Mouse (Mus musculus) myocyte (in vitro differentiated cells): Measurements from ENCODE around the gene Synpo2.

ENCODE experiments used
- CEBPB ChIP-seq: IDR thresholded peaks from 2 replicates; pipeline ENCODE4 v1.6.1; 2011; ENCODE audit warnings: mild to moderate bottlenecking, moderate library complexity; ENCODE audit not compliant: poor library complexity, insufficient read depth, severe bottlenecking
- E2F4 ChIP-seq: IDR thresholded peaks from one replicate; pipeline ENCODE4 v1.6.1; 2011; ENCODE audit warnings: mild to moderate bottlenecking, control low read depth, moderate library complexity; ENCODE audit not compliant: insufficient read depth
- MAX ChIP-seq: IDR thresholded peaks from one replicate; pipeline ENCODE4 v1.6.1; 2011; ENCODE audit warnings: low read depth, mild to moderate bottlenecking, control low read depth
- MYOD1 ChIP-seq, 3 experiments: IDR thresholded peaks; one replicate each; pipeline ENCODE4 v1.6.1; 2011; ENCODE audit warnings: control low read depth in 2 of 3, low read depth in 2 of 3, mild to moderate bottlenecking in 2 of 3, moderate library complexity in 1 of 3; ENCODE audit not compliant: insufficient read length in 2 of 3, control insufficient read depth in 1 of 3
- MYOG ChIP-seq, 3 experiments: IDR thresholded peaks; one replicate each; pipeline ENCODE4 v1.6.1; 2011; ENCODE audit warnings: control low read depth in 2 of 3, low read depth in 2 of 3, mild to moderate bottlenecking in 2 of 3; ENCODE audit not compliant: insufficient read length in 2 of 3, control insufficient read depth in 1 of 3, insufficient read depth in 1 of 3
- POLR2A ChIP-seq: IDR thresholded peaks from one replicate; pipeline ENCODE4 v1.6.1; 2011; ENCODE audit warnings: low read depth, mild to moderate bottlenecking, control low read depth, moderate library complexity; ENCODE audit not compliant: insufficient read length
- POLR2AphosphoS2 ChIP-seq: IDR thresholded peaks from one replicate; pipeline ENCODE4 v1.6.1; 2011; ENCODE audit warnings: low read depth, control low read depth; ENCODE audit not compliant: insufficient read length
- REST ChIP-seq: IDR thresholded peaks from one replicate; pipeline ENCODE4 v1.6.1; 2011; ENCODE audit warnings: mild to moderate bottlenecking, control low read depth, moderate library complexity; ENCODE audit not compliant: insufficient read depth, insufficient read length
- SRF ChIP-seq: IDR thresholded peaks from one replicate; pipeline ENCODE4 v1.6.1; 2011; ENCODE audit warnings: low read depth; ENCODE audit not compliant: control insufficient read depth, insufficient read length
- TCF12 ChIP-seq: IDR thresholded peaks from one replicate; pipeline ENCODE4 v1.6.1; 2011; ENCODE audit warnings: mild to moderate bottlenecking, control low read depth; ENCODE audit not compliant: poor library complexity, insufficient read depth, severe bottlenecking
- TCF3 ChIP-seq: IDR thresholded peaks from one replicate; pipeline ENCODE4 v1.6.1; 2011; ENCODE audit warnings: low read depth, control low read depth; ENCODE audit not compliant: insufficient read length
- USF1 ChIP-seq: IDR thresholded peaks from one replicate; pipeline ENCODE4 v1.6.1; 2011; ENCODE audit warnings: low read depth, mild to moderate bottlenecking, control low read depth, moderate library complexity

- TF ChIP-seq MAX, result no peak
- no peak for TF ChIP-seq TCF12
- no peak for TF ChIP-seq POLR2A
- TF ChIP-seq CEBPB, result 0 out of 2 replicates have a peak, but pooled peaks have one; percentile 6
- no peak for TF ChIP-seq SRF
- TF ChIP-seq MYOG (IDR thresholded peaks at IDR 0.05; ENCODE audit: control insufficient read depth in 1 of 3, insufficient read depth in 1 of 3, insufficient read length in 2 of 3, low read depth in 2 of 3), result peak in 1 of 3 experiments; percentile 68
- TF ChIP-seq POLR2AphosphoS2, result no peak
- TF ChIP-seq MYOD1 (IDR thresholded peaks at IDR 0.05; ENCODE audit: control insufficient read depth in 1 of 3, insufficient read length in 2 of 3, low read depth in 2 of 3), result peak in 2 of 3 experiments; percentile 16 to 75
- TF ChIP-seq USF1, result no peak
- no peak for TF ChIP-seq TCF3
- no peak for TF ChIP-seq REST
- TF ChIP-seq E2F4, result no peak
These were observed 96.3 kb downstream of the Synpo2 start for GRCm38 (mm10) chr3:123139619-123140018.
